Mouse (Mus musculus): Measurements from ENCODE around the gene Flcn. TPM values are rescaled to one million over a fixed set of nuclear protein-coding genes. Genes with fewer than 3 reads are reported as not detected.

Flcn gene
- polyA plus RNA-seq, 1 experiment from 2014 or later = 33.3 TPM

- Histone ChIP-seq H3K4me3 (replicated peaks) (no peak overlapping the region), H3K4me1 (peaks cover 2% of the 10 kb centered on the region; the same call in 1 of the 2 replicates), H3K9me3 (no peaks in the 10 kb centered on the region), H3K27me3 (no peaks in the 10 kb centered on the region), H3K36me3 (replicated peaks) (peaks cover 60% of the 10 kb centered on the region), H3K4me2 (no peak overlapping the region), H3K9ac (no peak overlapping the region), H3K27ac (no peak overlapping the region)
- 89% methylated on average over 5 of the region's 5 CpGs for WGBS
- ATAC-seq (ENCODE audit: low FRiP score) = no peak
Observed at GRCm38 (mm10) chr11:59777259-59777658, 32.6 kb downstream of the Flcn start.

- Histone ChIP-seq H3K9ac (no peak overlapping the region), H3K4me2 (no peak overlapping the region), H3K27ac (no peak overlapping the region), H3K4me1 (no peaks in the 10 kb centered on the region), H3K36me3 (replicated peaks) (peaks cover 76% of the 10 kb centered on the region), H3K4me3 (replicated peaks) (no peak overlapping the region), H3K9me3 (no peaks in the 10 kb centered on the region), H3K27me3 (no peaks in the 10 kb centered on the region)
- no peak for ATAC-seq (ENCODE audit: low FRiP score)
- 88% methylated on average over 13 of the region's 13 CpGs for WGBS
Observed at GRCm38 (mm10) chr11:59775435-59776148, 34.2 kb downstream of the Flcn start.

GRCm38 (mm10) chr11:59774522-59774921 is 35.3 kb downstream of the Flcn start:
- Histone ChIP-seq H3K4me3 (replicated peaks) (no peak overlapping the region), H3K27ac (no peak overlapping the region), H3K4me2 (no peak overlapping the region), H3K4me1 (no peaks in the 10 kb centered on the region), H3K9me3 (no peaks in the 10 kb centered on the region), H3K27me3 (no peaks in the 10 kb centered on the region), H3K9ac (no peak overlapping the region), H3K36me3 (replicated peaks) (peaks cover 85% of the 10 kb centered on the region)
- no peak for ATAC-seq (ENCODE audit: low FRiP score)
- 96% methylated on average over 4 of the region's 4 CpGs for WGBS

GRCm38 (mm10) chr11:59772902-59773301 is 36.9 kb downstream of the Flcn start:
- Histone ChIP-seq H3K36me3 (replicated peaks) (peaks cover 92% of the 10 kb centered on the region), H3K9me3 (no peaks in the 10 kb centered on the region), H3K4me3 (replicated peaks) (no peak overlapping the region), H3K4me1 (no peaks in the 10 kb centered on the region), H3K4me2 (no peak overlapping the region), H3K9ac (no peak overlapping the region), H3K27ac (no peak overlapping the region), H3K27me3 (no peaks in the 10 kb centered on the region)
- ATAC-seq (ENCODE audit: low FRiP score) = no peak
- WGBS = 90% methylated on average over 4 of the region's 4 CpGs

GRCm38 (mm10) chr11:59772291-59772690 is 37.5 kb downstream of the Flcn start:
- Histone ChIP-seq H3K27me3 (no peaks in the 10 kb centered on the region), H3K9me3 (no peaks in the 10 kb centered on the region), H3K27ac (no peak overlapping the region), H3K36me3 (replicated peaks) (peaks cover 93% of the 10 kb centered on the region), H3K4me2 (no peak overlapping the region), H3K9ac (no peak overlapping the region), H3K4me1 (no peaks in the 10 kb centered on the region), H3K4me3 (replicated peaks) (no peak overlapping the region)
- WGBS = 95% methylated on average over 2 of the region's 2 CpGs
- ATAC-seq (ENCODE audit: low FRiP score) = no peak

- Histone ChIP-seq H3K27ac (no peak overlapping the region), H3K27me3 (no peaks in the 10 kb centered on the region), H3K9me3 (no peaks in the 10 kb centered on the region), H3K9ac (no peak overlapping the region), H3K4me3 (replicated peaks) (no peak overlapping the region), H3K4me2 (no peak overlapping the region), H3K36me3 (replicated peaks) (peaks cover 95% of the 10 kb centered on the region), H3K4me1 (no peaks in the 10 kb centered on the region)
- ATAC-seq (ENCODE audit: low FRiP score) = no peak
- 93% methylated on average over 7 of the region's 7 CpGs for WGBS
Observed at GRCm38 (mm10) chr11:59770753-59771152, 39.1 kb downstream of the Flcn start.

GRCm38 (mm10) chr11:59769738-59770137 is 40.1 kb downstream of the Flcn start:
- no peak for ATAC-seq (ENCODE audit: low FRiP score)
- Histone ChIP-seq H3K4me3 (replicated peaks) (no peak overlapping the region), H3K36me3 (replicated peaks) (peaks cover 96% of the 10 kb centered on the region), H3K9me3 (no peaks in the 10 kb centered on the region), H3K27me3 (no peaks in the 10 kb centered on the region), H3K4me1 (no peaks in the 10 kb centered on the region), H3K4me2 (no peak overlapping the region), H3K27ac (no peak overlapping the region), H3K9ac (no peak overlapping the region)
- 88% methylated on average over 6 of the region's 6 CpGs for WGBS

GRCm38 (mm10) chr11:59769307-59769706 is 40.5 kb downstream of the Flcn start:
- no peak for ATAC-seq (ENCODE audit: low FRiP score)
- Histone ChIP-seq H3K4me1 (no peaks in the 10 kb centered on the region), H3K4me3 (replicated peaks) (no peak overlapping the region), H3K27me3 (no peaks in the 10 kb centered on the region), H3K9ac (no peak overlapping the region), H3K27ac (no peak overlapping the region), H3K9me3 (no peaks in the 10 kb centered on the region), H3K4me2 (no peak overlapping the region), H3K36me3 (replicated peaks) (peaks cover 96% of the 10 kb centered on the region)
- 100% methylated on average over 2 of the region's 2 CpGs for WGBS

- Histone ChIP-seq H3K4me3 (replicated peaks) (no peak overlapping the region), H3K9ac (no peak overlapping the region), H3K4me2 (no peak overlapping the region), H3K9me3 (no peaks in the 10 kb centered on the region), H3K4me1 (no peaks in the 10 kb centered on the region), H3K36me3 (replicated peaks) (peaks cover 91% of the 10 kb centered on the region), H3K27me3 (no peaks in the 10 kb centered on the region), H3K27ac (no peak overlapping the region)
- ATAC-seq (ENCODE audit: low FRiP score) = no peak
- WGBS = 92% methylated on average over 6 of the region's 6 CpGs
Observed at GRCm38 (mm10) chr11:59760796-59761195, 49.0 kb downstream of the Flcn start.

- Histone ChIP-seq H3K9me3 (no peaks in the 10 kb centered on the region), H3K27ac (no peak overlapping the region), H3K4me1 (no peaks in the 10 kb centered on the region), H3K27me3 (no peaks in the 10 kb centered on the region), H3K4me3 (replicated peaks) (no peak overlapping the region), H3K9ac (no peak overlapping the region), H3K36me3 (replicated peaks) (peaks cover 91% of the 10 kb centered on the region), H3K4me2 (no peak overlapping the region)
- no peak for ATAC-seq (ENCODE audit: low FRiP score)
- 90% methylated on average over 2 of the region's 2 CpGs for WGBS
Observed at GRCm38 (mm10) chr11:59759626-59760025, 50.2 kb downstream of the Flcn start.

GRCm38 (mm10) chr11:59759178-59759577 is 50.6 kb downstream of the Flcn start:
- no peak for ATAC-seq (ENCODE audit: low FRiP score)
- WGBS = 94% methylated on average over 4 of the region's 4 CpGs

GRCm38 (mm10) chr11:59758191-59758985 is 51.4 kb downstream of the Flcn start:
- H3K36me3 ChIP-seq (replicated peaks) = peaks cover 91% of the 10 kb centered on the region
- no peak overlapping the region for H3K4me2 ChIP-seq
- H3K9me3 ChIP-seq = no peaks in the 10 kb centered on the region
- ATAC-seq (ENCODE audit: low FRiP score) = no peak
- WGBS = 90% methylated on average over 9 of the region's 9 CpGs
- no peaks in the 10 kb centered on the region for H3K27me3 ChIP-seq
- H3K4me1 ChIP-seq = no peaks in the 10 kb centered on the region
- no peak overlapping the region for H3K9ac ChIP-seq
- H3K4me3 ChIP-seq (replicated peaks) = no peak overlapping the region
- H3K27ac ChIP-seq = no peak overlapping the region

More at GRCm38 (mm10) chr11:59759178-59759577, 50.6 kb downstream of the Flcn start:
- Histone ChIP-seq H3K4me3 (replicated peaks) (no peak overlapping the region), H3K27me3 (no peaks in the 10 kb centered on the region), H3K4me2 (no peak overlapping the region), H3K4me1 (no peaks in the 10 kb centered on the region), H3K9me3 (no peaks in the 10 kb centered on the region), H3K27ac (no peak overlapping the region), H3K9ac (no peak overlapping the region), H3K36me3 (replicated peaks) (peaks cover 89% of the 10 kb centered on the region)

- Histone ChIP-seq H3K4me1 (no peaks in the 10 kb centered on the region), H3K4me3 (replicated peaks) (no peak overlapping the region), H3K9me3 (no peaks in the 10 kb centered on the region), H3K9ac (no peak overlapping the region), H3K4me2 (no peak overlapping the region), H3K27me3 (no peaks in the 10 kb centered on the region), H3K27ac (no peak overlapping the region), H3K36me3 (replicated peaks) (peaks cover 96% of the 10 kb centered on the region)
- WGBS = 61% methylated on average over 4 of the region's 4 CpGs
- ATAC-seq (ENCODE audit: low FRiP score) = no peak
Observed at GRCm38 (mm10) chr11:59756351-59756750, 53.5 kb downstream of the Flcn start.
